Mouse (Mus musculus): ENCODE results near the gene Pip5k1a. TPM values are rescaled to one million over a fixed set of nuclear protein-coding genes. Genes with fewer than 3 reads are reported as not detected.

Gene Pip5k1a
- total RNA-seq, 2 experiments from 2014 or later: 9.7 to 14.5 TPM

Other genes with a start within 250 kb of the Pip5k1a start
- 344 and 379 TPM in 2 replicates for gene Psmb4, start 220.0 kb downstream of the Pip5k1a start, total RNA-seq (2015)
- gene Psmb4, start 220.0 kb downstream of the Pip5k1a start, total RNA-seq (2017): 179 and 223 TPM in 2 replicates
- 22.8 and 26.8 TPM in 2 replicates for gene Selenbp1, start 173.9 kb downstream of the Pip5k1a start, total RNA-seq (2015)
- gene Selenbp1, start 173.9 kb downstream of the Pip5k1a start, total RNA-seq (2017): 25.2 and 27.9 TPM in 2 replicates
- gene Rfx5, start 152.9 kb downstream of the Pip5k1a start, total RNA-seq (2015): 7.0 and 9.1 TPM in 2 replicates
- gene Rfx5, start 152.9 kb downstream of the Pip5k1a start, total RNA-seq (2017): 8.7 and 10.2 TPM in 2 replicates
- 22.2 and 31.4 TPM in 2 replicates for gene Pi4kb, start 132.2 kb downstream of the Pip5k1a start, total RNA-seq (2015)
- 17.9 and 21.4 TPM in 2 replicates for gene Pi4kb, start 132.2 kb downstream of the Pip5k1a start, total RNA-seq (2017)
- 10.0 and 15.7 TPM in 2 replicates for gene Zfp687, start 91.5 kb downstream of the Pip5k1a start, total RNA-seq (2015)
- 11.7 and 39.5 TPM in 2 replicates for gene Zfp687, start 91.5 kb downstream of the Pip5k1a start, total RNA-seq (2017)
- gene Psmd4, start 64.3 kb downstream of the Pip5k1a start, total RNA-seq (2015): 80.0 and 91.9 TPM in 2 replicates
- gene Psmd4, start 64.3 kb downstream of the Pip5k1a start, total RNA-seq (2017): 224 and 226 TPM in 2 replicates
- gene Vps72, start 4.1 kb upstream of the Pip5k1a start, total RNA-seq (2015): 33.6 and 37.3 TPM in 2 replicates
- 74.0 and 77.3 TPM in 2 replicates for gene Vps72, start 4.1 kb upstream of the Pip5k1a start, total RNA-seq (2017)
- 1.1 and 4.4 TPM in 2 replicates for gene Tmod4, start 17.5 kb upstream of the Pip5k1a start, total RNA-seq (2015)
- gene Tmod4, start 17.5 kb upstream of the Pip5k1a start, total RNA-seq (2017): not detected in 2 replicates
- gene Scnm1, start 27.1 kb upstream of the Pip5k1a start, total RNA-seq (2015): 51.3 and 61.3 TPM in 2 replicates
- 68.0 and 72.8 TPM in 2 replicates for gene Scnm1, start 27.1 kb upstream of the Pip5k1a start, total RNA-seq (2017)
- 3.3 and 3.8 TPM in 2 replicates for gene Lysmd1, start 27.2 kb upstream of the Pip5k1a start, total RNA-seq (2015)
- 4.4 and 5.0 TPM in 2 replicates for gene Lysmd1, start 27.2 kb upstream of the Pip5k1a start, total RNA-seq (2017)
- 77.5 and 85.2 TPM in 2 replicates for gene Tnfaip8l2, start 35.4 kb upstream of the Pip5k1a start, total RNA-seq (2015)
- 103 and 115 TPM in 2 replicates for gene Tnfaip8l2, start 35.4 kb upstream of the Pip5k1a start, total RNA-seq (2017)
- 0.04 TPM in 1 of 2 replicates, not detected in the other for gene Sema6c, start 53.5 kb upstream of the Pip5k1a start, total RNA-seq (2015)
- gene Sema6c, start 53.5 kb upstream of the Pip5k1a start, total RNA-seq (2017): not detected in 2 replicates
- 37.6 and 39.3 TPM in 2 replicates for gene Gabpb2, start 111.0 kb upstream of the Pip5k1a start, total RNA-seq (2015)
- gene Gabpb2, start 111.0 kb upstream of the Pip5k1a start, total RNA-seq (2017): 64.2 and 73.3 TPM in 2 replicates
- 131 and 142 TPM in 2 replicates for gene Cdc42se1, start 121.8 kb upstream of the Pip5k1a start, total RNA-seq (2015)
- gene Cdc42se1, start 121.8 kb upstream of the Pip5k1a start, total RNA-seq (2017): 151 TPM in 2 replicates
- 3.3 and 6.1 TPM in 2 replicates for gene Mllt11, start 125.2 kb upstream of the Pip5k1a start, total RNA-seq (2015)
- 2.8 and 7.3 TPM in 2 replicates for gene Mllt11, start 125.2 kb upstream of the Pip5k1a start, total RNA-seq (2017)
- 0.16 and 0.21 TPM in 2 replicates for gene Gm128, start 134.7 kb upstream of the Pip5k1a start, total RNA-seq (2015)
- gene Gm128, start 134.7 kb upstream of the Pip5k1a start, total RNA-seq (2017): not detected in 2 replicates
- gene Bnipl, start 144.3 kb upstream of the Pip5k1a start, total RNA-seq (2015): not detected in 2 replicates
- not detected in 2 replicates for gene Bnipl, start 144.3 kb upstream of the Pip5k1a start, total RNA-seq (2017)
- 49.5 and 55.2 TPM in 2 replicates for gene Mindy1, start 174.4 kb upstream of the Pip5k1a start, total RNA-seq (2015)
- 44.0 and 54.1 TPM in 2 replicates for gene Mindy1, start 174.4 kb upstream of the Pip5k1a start, total RNA-seq (2017)
- 12.4 and 14.5 TPM in 2 replicates for gene Prune1, start 175.1 kb upstream of the Pip5k1a start, total RNA-seq (2015)
- gene Prune1, start 175.1 kb upstream of the Pip5k1a start, total RNA-seq (2017): 7.8 and 10.2 TPM in 2 replicates
- 3.0 and 3.8 TPM in 2 replicates for gene Anxa9, start 200.2 kb upstream of the Pip5k1a start, total RNA-seq (2015)
- gene Anxa9, start 200.2 kb upstream of the Pip5k1a start, total RNA-seq (2017): 1.9 and 2.4 TPM in 2 replicates
- gene Cers2, start 207.9 kb upstream of the Pip5k1a start, total RNA-seq (2015): 184 and 191 TPM in 2 replicates
- 86.0 and 107 TPM in 2 replicates for gene Cers2, start 207.9 kb upstream of the Pip5k1a start, total RNA-seq (2017)